Mouse (Mus musculus) small intestine, adult 2 months (tissue): ENCODE measurements around the gene Bcl9.

ENCODE experiments used
- CTCF ChIP-seq: fragments of 200-500 bp; IDR thresholded peaks from 2 replicates; pipeline ENCODE4 v1.5.1; 2012; ENCODE audit warnings: low read depth, mild to moderate bottlenecking, control low read depth, inconsistent platforms, low read length, moderate library complexity, mixed read lengths; ENCODE audit not compliant: insufficient replicate concordance, insufficient read length; ENCODE audit errors: extremely low read depth
- POLR2A ChIP-seq: fragments of 200-500 bp; IDR thresholded peaks from 2 replicates; pipeline ENCODE4 v1.6.1; 2012; ENCODE audit warnings: low read depth, mild to moderate bottlenecking, control low read depth, inconsistent platforms, low read length, moderate library complexity

DNA sequence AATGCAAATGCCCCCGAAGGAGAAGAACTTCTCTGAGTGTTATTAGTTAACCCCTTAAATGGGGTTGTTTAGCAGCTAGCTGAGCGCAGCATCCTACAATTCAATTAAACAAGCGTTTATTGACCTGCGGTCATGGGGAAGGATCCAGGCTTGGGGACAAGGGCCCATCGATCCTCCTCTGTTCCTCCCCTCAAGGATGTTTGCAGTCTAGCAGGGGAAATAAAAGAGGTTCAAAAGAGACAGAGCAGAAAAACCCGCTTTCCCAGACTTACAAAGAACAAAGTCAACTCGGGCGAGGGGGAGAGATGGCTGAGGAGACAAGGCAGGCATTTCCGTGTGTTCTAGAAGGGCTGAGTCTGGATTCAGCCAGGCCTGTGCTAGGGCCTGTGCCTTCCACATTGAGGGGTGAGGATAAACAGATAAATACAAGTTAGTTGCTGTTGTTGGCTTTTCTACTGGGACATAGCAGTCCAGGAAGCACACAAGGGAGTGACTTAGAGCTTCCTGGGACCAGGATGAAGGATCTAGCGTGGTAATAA is 55.0 kb downstream of the Bcl9 start:
- TF ChIP-seq CTCF, result no peak
- TF ChIP-seq POLR2A, result no peak
